Mouse (Mus musculus): ENCODE data around the gene Kcnh6.

The Kcnh6 gene

GRCm38 (mm10) chr11:106007821-106008220, at the start of gene Kcnh6:
TSS of gene Kcnh6 (plus strand) at chr11:106008124.
- DNase-seq: peak; percentile 76

GRCm38 (mm10) chr11:105958566-105958965, 49.4 kb upstream of the Kcnh6 start:
- DNase-seq: no peak

GRCm38 (mm10) chr11:105959355-105959754, 48.6 kb upstream of the Kcnh6 start:
- no peak for DNase-seq

GRCm38 (mm10) chr11:105964691-105965090, 43.2 kb upstream of the Kcnh6 start:
- no peak for DNase-seq

GRCm38 (mm10) chr11:105966288-105966687, 41.6 kb upstream of the Kcnh6 start:
- DNase-seq: no peak

- peak; percentile 64 for DNase-seq
Observed at GRCm38 (mm10) chr11:105967741-105968574, 40.0 kb upstream of the Kcnh6 start, which contains the start of gene Ace. TSS of gene Ace (plus strand) at chr11:105967945.

GRCm38 (mm10) chr11:105968948-105969347, 39.0 kb upstream of the Kcnh6 start:
- DNase-seq: peak; percentile 13

- DNase-seq: peak; percentile 74
Observed at GRCm38 (mm10) chr11:105969516-105969915, 38.4 kb upstream of the Kcnh6 start.

GRCm38 (mm10) chr11:105974593-105974992, 33.3 kb upstream of the Kcnh6 start:
- peak; percentile 68 for DNase-seq

GRCm38 (mm10) chr11:105975050-105975449, 32.9 kb upstream of the Kcnh6 start:
- DNase-seq: peak; percentile 28

GRCm38 (mm10) chr11:105975636-105976035, 32.3 kb upstream of the Kcnh6 start:
- no peak for DNase-seq

- DNase-seq: no peak
Observed at GRCm38 (mm10) chr11:105978232-105978631, 29.7 kb upstream of the Kcnh6 start.

GRCm38 (mm10) chr11:105978634-105979033, 29.3 kb upstream of the Kcnh6 start:
- no peak for DNase-seq

GRCm38 (mm10) chr11:105984452-105984851, 23.5 kb upstream of the Kcnh6 start:
- DNase-seq: no peak

GRCm38 (mm10) chr11:105987446-105987845, 20.5 kb upstream of the Kcnh6 start:
- DNase-seq: no peak

GRCm38 (mm10) chr11:105989446-105989845, 18.5 kb upstream of the Kcnh6 start:
- no peak for DNase-seq

GRCm38 (mm10) chr11:105990231-105990630, 17.7 kb upstream of the Kcnh6 start:
- no peak for DNase-seq

GRCm38 (mm10) chr11:105994375-105994774, 13.5 kb upstream of the Kcnh6 start, which contains the start of gene Ace3:
TSS of gene Ace3 (plus strand) at chr11:105994675.
- DNase-seq: no peak

- no peak for DNase-seq
Observed at GRCm38 (mm10) chr11:106000062-106000461, 7.9 kb upstream of the Kcnh6 start.

- DNase-seq: peak; percentile 37
Observed at GRCm38 (mm10) chr11:106001718-106002117, 6.2 kb upstream of the Kcnh6 start.

- DNase-seq: peak; percentile 42
Observed at GRCm38 (mm10) chr11:106004576-106004975, 3.3 kb upstream of the Kcnh6 start.

- DNase-seq: peak; percentile 75
Observed at GRCm38 (mm10) chr11:106005970-106006369, 2.0 kb upstream of the Kcnh6 start.

GRCm38 (mm10) chr11:106012711-106013110, 4.8 kb downstream of the Kcnh6 start:
- DNase-seq: no peak

- DNase-seq: peak; percentile 48
Observed at GRCm38 (mm10) chr11:106013556-106014225, 5.8 kb downstream of the Kcnh6 start.

Data from kidney, adult 18-20 months (tissue).